Mouse (Mus musculus) limb, embryonic 15.5 days (tissue): ENCODE data around the gene Slc25a12. TPM values are rescaled to one million over a fixed set of nuclear protein-coding genes. Genes with fewer than 3 reads are reported as not detected.
A peak's percentile ranks its signal among the peaks of the same experiment; 100 is the strongest.

Source experiments
- ATAC-seq: fragments of 200-750 bp; cut with Nextera tagmentation; 2 replicates; pipeline ENCODE4 v1.8.0; 2017; ENCODE audit warnings: low read depth, moderate TSS enrichment; ENCODE audit not compliant: insufficient number of reproducible peaks, low FRiP score, low TSS enrichment
- H3K27ac ChIP-seq: fragments of 300-500 bp; sonication (generic); 2 replicates; pipeline ENCODE4 v1.5.1; 2015; ENCODE audit warnings: moderate library complexity, mild to moderate bottlenecking, inconsistent platforms
- H3K27me3 ChIP-seq: fragments of 300-500 bp; sonication (generic); 2 replicates; pipeline ENCODE4 v1.6.1; 2015; ENCODE audit warnings: inconsistent platforms
- H3K36me3 ChIP-seq: fragments of 300-500 bp; sonication (generic); 2 replicates; pipeline ENCODE4 v1.6.1; 2015; ENCODE audit warnings: inconsistent platforms
- H3K4me1 ChIP-seq: fragments of 300-500 bp; sonication (generic); 2 replicates; pipeline ENCODE4 v1.6.1; 2015; ENCODE audit warnings: inconsistent platforms
- H3K4me2 ChIP-seq: fragments of 300-500 bp; sonication (generic); 2 replicates; pipeline ENCODE4 v1.6.1; 2015; ENCODE audit warnings: mild to moderate bottlenecking, inconsistent platforms
- H3K4me3 ChIP-seq: fragments of 300-500 bp; sonication (generic); 2 replicates; pipeline ENCODE4 v1.5.1; 2015; ENCODE audit warnings: mild to moderate bottlenecking, inconsistent platforms
- H3K9ac ChIP-seq: fragments of 300-500 bp; sonication (generic); 2 replicates; pipeline ENCODE4 v1.6.1; 2015; ENCODE audit warnings: inconsistent platforms
- H3K9me3 ChIP-seq: fragments of 300-500 bp; sonication (generic); 2 replicates; pipeline ENCODE4 v1.6.1; 2016; ENCODE audit warnings: inconsistent platforms
- WGBS: fragments of 180-500 bp; shearing (Covaris S2); methylation state at CpG from one replicate; pipeline ENCODE4 v1.1.7; 2015; 5-methylcytosine and 5-hydroxymethylcytosine counted together
- polyA plus RNA-seq: library from polyadenylated mRNA; unstranded; fragments of >200 nt; fragmentation: Nextera tagmentation; extraction: Ambion mirVana; gene quantifications from 2 replicates; pipeline ENCODE4 v1.2.1, GENCODE M21; 2015

Gene Slc25a12
- polyA plus RNA-seq, 1 experiment from 2014 or later: 33.5 TPM

DNA sequence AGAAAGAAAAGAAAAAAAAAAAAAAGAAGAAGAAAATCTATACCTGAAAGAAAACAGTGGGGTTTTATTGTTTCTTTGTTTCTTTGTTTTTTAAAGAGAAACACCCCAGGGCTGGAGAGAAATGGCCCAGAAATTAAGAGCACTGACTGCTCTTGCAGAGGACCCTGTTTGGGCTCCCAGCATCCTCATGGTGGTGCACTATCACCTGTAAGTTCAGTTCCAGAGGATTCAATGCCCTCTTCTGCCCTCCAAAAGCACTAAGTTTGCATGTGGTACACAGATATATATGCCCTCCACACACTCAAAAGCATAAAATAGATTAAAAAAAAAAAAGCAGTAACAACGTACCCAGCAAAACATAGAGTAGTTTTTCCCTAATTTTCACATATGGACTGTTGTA is 68.8 kb downstream of the Slc25a12 start:
- no peak overlapping the region for H3K27ac ChIP-seq
- H3K4me2 ChIP-seq: no peak overlapping the region
- no peak for ATAC-seq
- H3K4me1 ChIP-seq: peaks cover 6% of the 10 kb centered on the region; the same call in 1 of the 2 replicates
- H3K9me3 ChIP-seq: no peaks in the 10 kb centered on the region
- WGBS: 88% methylated on average over 1 of the region's 1 CpGs
- H3K36me3 ChIP-seq: peaks cover 6% of the 10 kb centered on the region; the same call in 1 of the 2 replicates
- no peaks in the 10 kb centered on the region for H3K27me3 ChIP-seq
- H3K4me3 ChIP-seq: no peak overlapping the region
- no peak overlapping the region for H3K9ac ChIP-seq

DNA sequence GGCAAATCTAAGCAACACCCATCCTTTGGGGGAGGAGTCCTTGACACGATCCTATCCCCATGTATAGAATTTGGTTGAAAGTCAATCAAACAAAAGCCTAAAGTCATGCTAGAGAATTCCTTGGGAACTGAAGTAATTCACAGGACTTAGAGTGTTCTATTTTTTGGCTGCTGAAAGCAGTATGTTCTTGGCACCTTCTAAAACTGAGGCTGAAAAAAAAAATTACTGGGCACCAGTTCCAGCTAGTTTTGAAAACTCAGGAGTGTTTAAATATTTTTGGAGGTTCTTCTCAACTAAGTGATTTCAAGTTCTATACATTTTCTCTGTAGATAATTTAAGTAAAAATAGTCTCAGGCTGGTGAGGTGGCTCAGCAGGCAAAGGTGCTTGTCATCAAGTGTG is 70.0 kb downstream of the Slc25a12 start:
- WGBS: 52% methylated on average over 1 of the region's 1 CpGs
- Histone ChIP-seq H3K9ac (no peak overlapping the region), H3K4me2 (no peak overlapping the region)

DNA sequence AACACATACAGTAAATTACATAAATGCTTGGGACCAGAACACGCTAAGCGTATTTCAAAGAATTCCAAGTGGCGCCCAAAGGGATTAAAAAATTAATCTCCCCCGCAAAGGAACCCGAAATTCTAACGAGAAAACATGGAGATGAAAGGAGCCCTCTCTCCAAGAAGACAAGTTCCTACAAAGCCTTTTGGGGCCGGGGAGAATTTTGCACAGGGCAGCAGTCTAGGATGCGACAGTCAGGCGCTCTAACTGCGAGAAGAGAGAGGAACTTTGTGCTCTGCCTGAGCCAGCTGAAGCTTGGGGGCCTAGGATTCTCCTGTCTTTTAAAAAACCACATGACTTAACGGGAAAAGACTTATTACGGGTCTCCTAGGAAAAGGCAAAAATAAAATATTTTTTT is 71.7 kb downstream of the Slc25a12 start:
- Histone ChIP-seq H3K4me3 (no peak overlapping the region), H3K4me1 (peaks cover 6% of the 10 kb centered on the region; the same call in 1 of the 2 replicates), H3K27me3 (no peaks in the 10 kb centered on the region), H3K9ac (no peak overlapping the region), H3K9me3 (no peaks in the 10 kb centered on the region), H3K27ac (no peak overlapping the region), H3K36me3 (peaks cover 6% of the 10 kb centered on the region; the same call in 1 of the 2 replicates), H3K4me2 (no peak overlapping the region)
- WGBS: 68% methylated on average over 12 of the region's 12 CpGs
- no peak for ATAC-seq

More for the DNA sequence above, 70.0 kb downstream of the Slc25a12 start:
- no peaks in the 10 kb centered on the region for H3K27me3 ChIP-seq
- 0 out of 2 replicates have a peak overlapping the region, but pooled peaks have one; percentile 1 for H3K27ac ChIP-seq
- no peak for ATAC-seq
- no peaks in the 10 kb centered on the region for H3K9me3 ChIP-seq
- peaks cover 6% of the 10 kb centered on the region; the same call in 1 of the 2 replicates for H3K36me3 ChIP-seq
- H3K4me1 ChIP-seq: peaks cover 6% of the 10 kb centered on the region; the same call in 1 of the 2 replicates
- H3K4me3 ChIP-seq: no peak overlapping the region

DNA sequence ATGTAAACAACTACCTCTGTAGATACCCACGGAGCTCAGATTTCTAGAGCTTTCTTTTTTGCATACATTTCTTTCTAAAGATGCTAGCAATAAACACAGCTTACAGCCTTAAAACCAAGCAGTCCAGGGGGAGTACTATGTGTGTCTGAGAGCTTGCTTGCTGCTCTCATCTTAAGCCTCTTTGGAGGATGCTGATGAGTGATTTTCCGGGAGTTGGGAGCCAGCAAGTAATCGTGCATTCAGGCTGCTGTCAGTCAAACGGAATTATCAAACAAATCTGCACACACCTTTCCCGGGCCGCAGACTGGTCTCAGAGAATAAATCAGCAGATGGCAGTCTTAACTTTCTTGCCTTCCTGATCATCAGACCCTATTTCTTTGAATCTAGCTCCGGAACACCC is 73.1 kb downstream of the Slc25a12 start:
- Histone ChIP-seq H3K27me3 (no peaks in the 10 kb centered on the region), H3K4me2 (no peak overlapping the region), H3K36me3 (peaks cover 12% of the 10 kb centered on the region), H3K9me3 (no peaks in the 10 kb centered on the region), H3K27ac (no peak overlapping the region), H3K9ac (no peak overlapping the region), H3K4me1 (peaks cover 6% of the 10 kb centered on the region; the same call in 1 of the 2 replicates), H3K4me3 (no peak overlapping the region)
- ATAC-seq: no peak
- 50% methylated on average over 7 of the region's 7 CpGs for WGBS

DNA sequence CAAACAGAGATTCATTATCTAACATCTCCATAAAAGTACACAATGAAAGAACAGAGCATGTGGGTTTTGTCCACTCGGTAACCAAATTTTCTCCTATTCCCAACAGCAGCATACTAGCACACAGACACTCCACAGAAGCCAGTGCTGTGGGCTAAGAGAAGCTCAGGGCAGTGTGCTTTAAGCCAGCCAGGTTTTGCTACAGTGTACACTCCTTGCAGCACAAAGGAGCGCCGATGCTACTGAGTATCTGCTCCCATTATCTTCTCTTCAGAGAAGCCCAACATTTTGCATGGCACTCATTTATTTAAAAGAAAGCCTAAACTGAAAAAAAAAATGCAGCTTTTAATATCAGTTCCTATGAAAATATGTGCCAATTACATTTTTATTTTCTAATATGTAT is 73.6 kb downstream of the Slc25a12 start:
- ATAC-seq: no peak
- Histone ChIP-seq H3K36me3 (peaks cover 16% of the 10 kb centered on the region), H3K9me3 (no peaks in the 10 kb centered on the region), H3K4me3 (no peak overlapping the region), H3K9ac (no peak overlapping the region), H3K27ac (no peak overlapping the region), H3K27me3 (no peaks in the 10 kb centered on the region), H3K4me1 (peaks cover 6% of the 10 kb centered on the region; the same call in 1 of the 2 replicates), H3K4me2 (no peak overlapping the region)
- 82% methylated on average over 3 of the region's 3 CpGs for WGBS

DNA sequence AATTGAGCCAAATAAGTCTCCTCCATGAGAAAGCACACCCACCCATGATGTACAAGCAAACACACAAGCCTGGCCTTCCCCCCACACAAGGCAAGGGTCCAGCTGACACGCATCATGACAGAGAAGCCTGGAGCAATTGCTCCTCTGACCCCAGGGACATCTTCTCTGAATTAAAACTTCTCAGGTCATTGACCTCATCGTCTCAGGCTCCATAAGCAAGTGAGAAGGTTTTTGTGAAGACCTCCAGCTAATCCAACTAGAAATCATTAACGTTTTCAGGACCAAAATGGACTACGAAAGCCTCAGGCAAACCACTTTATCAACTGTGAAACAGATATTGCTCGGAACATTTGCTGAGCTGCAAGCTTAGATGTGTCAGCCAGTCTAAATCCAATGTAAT is 76.0 kb downstream of the Slc25a12 start:
- no peak overlapping the region for H3K9ac ChIP-seq
- ATAC-seq: no peak
- H3K9me3 ChIP-seq: no peaks in the 10 kb centered on the region
- H3K27me3 ChIP-seq: no peaks in the 10 kb centered on the region
- H3K4me1 ChIP-seq: no peaks in the 10 kb centered on the region
- no peak overlapping the region for H3K27ac ChIP-seq
- no peak overlapping the region for H3K4me2 ChIP-seq
- H3K4me3 ChIP-seq: no peak overlapping the region
- peaks cover 15% of the 10 kb centered on the region for H3K36me3 ChIP-seq
- WGBS: 40% methylated on average over 5 of the region's 5 CpGs

DNA sequence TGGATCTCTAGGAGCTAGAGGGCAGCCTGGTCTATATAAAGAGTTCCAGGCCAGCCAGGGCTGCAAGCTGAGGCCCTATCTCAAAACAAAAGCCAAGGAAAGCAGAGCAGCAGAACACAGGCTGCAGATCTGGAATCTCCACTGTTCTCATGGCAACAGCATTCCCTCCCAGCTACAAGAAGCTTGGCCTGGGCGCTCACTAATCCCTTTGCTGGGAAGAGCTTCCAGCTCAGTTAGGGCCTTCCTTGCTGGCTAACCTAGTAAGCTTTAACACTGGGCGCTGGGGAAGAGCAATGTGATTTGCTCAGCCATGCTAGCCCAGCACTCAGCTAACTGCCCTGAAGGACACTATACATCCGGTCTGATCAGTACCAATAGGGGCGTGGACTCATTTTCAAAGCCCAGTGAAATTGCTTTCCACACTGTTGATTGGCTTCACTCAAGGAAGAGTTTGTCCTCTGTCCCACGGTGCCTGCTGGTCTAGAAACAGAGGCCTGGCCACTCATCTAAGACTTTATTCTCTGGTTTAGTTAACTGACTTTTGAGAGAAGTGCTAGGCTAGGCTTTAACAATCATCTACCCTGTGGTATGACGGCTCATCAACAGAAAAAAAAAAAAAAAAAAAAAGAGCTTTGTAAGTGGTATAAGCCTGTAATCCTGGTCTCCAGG is 77.3 kb downstream of the Slc25a12 start:
- no peak for ATAC-seq
- H3K36me3 ChIP-seq: peaks cover 11% of the 10 kb centered on the region; the same call in 1 of the 2 replicates
- 65% methylated on average over 6 of the region's 6 CpGs for WGBS
- H3K4me2 ChIP-seq: no peak overlapping the region
- no peaks in the 10 kb centered on the region for H3K27me3 ChIP-seq
- no peaks in the 10 kb centered on the region for H3K4me1 ChIP-seq
- no peaks in the 10 kb centered on the region for H3K9me3 ChIP-seq
- H3K9ac ChIP-seq: no peak overlapping the region
- no peak overlapping the region for H3K27ac ChIP-seq
- H3K4me3 ChIP-seq: no peak overlapping the region

DNA sequence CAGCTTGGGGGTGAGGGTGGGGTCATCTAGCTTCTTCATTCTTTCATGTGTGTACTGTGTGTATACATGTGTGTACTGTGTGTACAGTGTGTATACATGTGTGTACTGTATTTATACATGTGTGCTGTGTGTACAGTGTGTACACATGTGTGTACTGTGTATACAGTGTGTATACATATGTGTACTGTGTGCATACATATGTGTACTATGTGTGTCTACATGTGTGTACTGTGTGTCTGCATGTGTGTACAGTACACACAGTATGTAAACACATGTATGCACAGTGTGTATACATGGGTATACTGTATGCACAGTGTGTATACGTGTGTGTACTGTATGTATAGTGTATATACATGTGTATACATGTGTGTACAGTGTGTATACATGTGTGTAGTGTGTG is 85.6 kb downstream of the Slc25a12 start:
- H3K9me3 ChIP-seq: no peaks in the 10 kb centered on the region
- H3K4me3 ChIP-seq: no peak overlapping the region
- H3K27me3 ChIP-seq: no peaks in the 10 kb centered on the region
- H3K4me2 ChIP-seq: no peak overlapping the region
- H3K4me1 ChIP-seq: no peaks in the 10 kb centered on the region
- H3K27ac ChIP-seq: no peak overlapping the region
- peaks cover 21% of the 10 kb centered on the region for H3K36me3 ChIP-seq
- no peak for ATAC-seq
- 91% methylated on average over 1 of the region's 1 CpGs for WGBS
- no peak overlapping the region for H3K9ac ChIP-seq

DNA sequence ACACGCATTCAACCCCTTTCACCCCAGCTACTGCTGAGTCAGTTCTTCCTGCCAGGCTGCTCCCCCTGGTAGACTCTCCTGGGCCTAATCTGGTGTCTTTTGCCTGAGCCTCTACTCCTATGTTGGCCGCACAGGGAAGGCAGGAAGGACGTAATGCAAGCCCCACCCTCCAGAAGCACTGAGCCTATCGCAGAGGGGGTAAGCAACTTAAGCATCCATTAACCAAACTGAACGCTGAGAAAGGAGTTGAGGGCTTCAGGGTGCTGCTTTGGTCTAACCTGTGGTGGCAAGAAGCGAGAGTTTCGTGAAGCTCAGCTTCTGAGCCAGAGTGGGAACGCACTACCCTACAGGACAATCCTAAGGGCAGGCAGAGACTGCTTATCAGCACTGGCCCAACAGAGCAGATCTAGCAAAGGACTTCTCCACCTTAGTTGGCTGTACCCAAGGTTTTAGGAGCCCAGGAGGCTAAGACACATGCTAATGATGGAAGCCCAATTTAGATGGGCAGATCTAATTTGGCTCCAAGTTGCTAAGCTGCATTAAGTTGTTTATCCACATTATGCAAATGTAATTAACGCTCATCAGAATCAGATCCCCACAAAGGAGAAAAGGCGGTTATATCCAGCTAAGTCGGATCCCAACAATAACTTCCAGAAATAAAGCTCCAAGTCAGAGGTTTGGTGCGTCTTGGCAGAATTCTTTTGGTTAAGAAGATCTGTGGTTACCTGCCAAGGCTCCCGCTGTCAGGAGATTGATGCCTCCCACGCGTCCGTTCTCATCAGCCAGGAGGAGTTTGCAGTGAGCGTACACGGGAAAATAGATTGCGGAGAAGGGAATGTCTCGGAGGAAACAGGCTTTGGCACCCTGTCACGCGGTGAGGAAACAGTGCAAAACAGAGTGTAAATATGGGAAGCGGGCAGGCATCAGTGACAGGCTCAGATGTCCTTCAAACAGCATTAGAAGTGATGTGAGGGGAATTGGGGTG is 88.5 kb downstream of the Slc25a12 start:
- no peak overlapping the region for H3K27ac ChIP-seq
- no peaks in the 10 kb centered on the region for H3K9me3 ChIP-seq
- H3K36me3 ChIP-seq: peaks cover 35% of the 10 kb centered on the region
- H3K4me1 ChIP-seq: no peaks in the 10 kb centered on the region
- no peak for ATAC-seq
- no peak overlapping the region for H3K9ac ChIP-seq
- no peaks in the 10 kb centered on the region for H3K27me3 ChIP-seq
- H3K4me2 ChIP-seq: no peak overlapping the region
- WGBS: 82% methylated on average over 23 of the region's 23 CpGs
- no peak overlapping the region for H3K4me3 ChIP-seq

DNA sequence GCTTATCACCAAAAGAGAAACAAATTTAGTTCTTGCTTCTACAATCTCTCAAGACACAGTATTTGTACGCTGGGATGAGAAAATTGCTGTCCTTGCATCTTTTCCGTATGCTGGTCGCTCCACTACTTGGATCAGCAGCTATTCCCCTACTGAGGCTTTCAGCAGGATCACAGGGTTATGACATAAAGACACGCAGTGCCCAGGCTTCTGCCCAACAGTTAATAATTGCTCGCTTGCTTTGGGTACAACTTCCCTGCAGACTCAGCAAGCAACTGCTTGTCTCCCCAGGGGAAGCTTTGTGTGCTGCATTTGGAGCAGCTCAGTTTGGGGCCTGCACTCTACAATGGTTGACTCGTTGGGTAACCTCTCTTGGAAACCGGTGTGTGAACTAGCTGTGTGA is 91.8 kb downstream of the Slc25a12 start:
- 85% methylated on average over 7 of the region's 7 CpGs for WGBS
- Histone ChIP-seq H3K27ac (no peak overlapping the region), H3K4me1 (no peaks in the 10 kb centered on the region), H3K4me2 (no peak overlapping the region), H3K4me3 (no peak overlapping the region), H3K27me3 (no peaks in the 10 kb centered on the region), H3K9ac (no peak overlapping the region), H3K9me3 (no peaks in the 10 kb centered on the region), H3K36me3 (peaks cover 23% of the 10 kb centered on the region)
- no peak for ATAC-seq

DNA sequence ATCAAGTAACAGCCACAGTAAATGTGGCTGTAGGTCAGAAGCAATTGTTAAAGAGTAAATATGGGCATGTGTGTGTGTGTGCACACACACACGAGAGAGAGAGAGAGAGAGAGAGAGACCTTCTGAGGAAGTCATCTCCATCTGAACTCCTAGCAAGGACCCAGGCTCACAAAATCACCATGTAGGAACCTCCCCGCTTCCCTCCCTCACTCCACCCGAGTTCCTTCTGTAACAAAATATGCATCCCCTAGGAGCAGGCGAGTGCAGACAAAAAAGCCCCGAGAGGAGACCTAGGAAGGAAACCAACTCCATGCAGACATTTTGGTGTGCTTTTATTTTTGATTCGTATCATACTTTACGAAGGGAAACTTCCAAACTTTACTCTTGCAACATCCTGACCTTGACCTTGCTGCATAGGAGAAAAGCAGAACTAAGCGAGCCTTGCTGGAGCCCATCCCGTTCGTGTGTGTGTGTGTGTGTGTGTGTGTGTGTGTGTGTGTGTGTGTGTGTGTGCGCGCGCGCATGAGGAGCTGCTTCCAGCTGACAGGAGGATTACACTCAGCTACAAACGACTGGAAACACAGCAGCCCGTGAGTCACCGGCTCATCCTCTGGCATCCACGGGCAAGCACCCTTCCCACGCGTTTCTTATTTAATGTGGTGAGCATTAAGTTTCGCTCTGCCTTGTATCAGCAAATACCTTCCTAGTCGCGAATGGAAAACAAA is 93.4 kb downstream of the Slc25a12 start:
- 48% methylated on average over 23 of the region's 23 CpGs for WGBS
- Histone ChIP-seq H3K9me3 (no peaks in the 10 kb centered on the region), H3K27ac (peak overlapping the region; percentile 6; the same call in 1 of the 2 replicates), H3K4me2 (no peak overlapping the region; the same call in 1 of the 2 replicates), H3K4me1 (no peaks in the 10 kb centered on the region), H3K4me3 (peak overlapping the region; percentile 3; the same call in 1 of the 2 replicates), H3K36me3 (peaks cover 23% of the 10 kb centered on the region), H3K9ac (no peak overlapping the region), H3K27me3 (no peaks in the 10 kb centered on the region)
- ATAC-seq: no peak
